Mouse (Mus musculus): ENCODE measurements around the gene Fam166b.

GRCm38 (mm10) chr4:43477857-43478533 lies 49.1 kb upstream of the Fam166b start:
- TF ChIP-seq CTCF (IDR thresholded peaks at IDR 0.05; ENCODE audit: extremely low read depth, insufficient read depth, insufficient read length, insufficient replicate concordance) (peak; percentile 43; the same call in 1 of the 2 replicates), POLR2A (IDR thresholded peaks at IDR 0.05; ENCODE audit: low read depth, low read length) (peak; percentile 31; the same call in 1 of the 2 replicates)

All from spleen, adult 2 months (tissue).